Mouse (Mus musculus) adrenal gland, adult 8-10 months (tissue): ENCODE measurements around the gene Syndig1. TPM values are rescaled to one million over a fixed set of nuclear protein-coding genes. Genes with fewer than 3 reads are reported as not detected.

Experiments used
- DNase-seq: peaks from one replicate; pipeline ENCODE4 v3.0.0; 2022
- total RNA-seq, 4 experiments: library from RNA; stranded (reverse); gene quantifications; 2 replicates each; pipeline ENCODE4 v1.2.4; 2022

Gene Syndig1
- total RNA-seq, 4 experiments from 2014 or later, result 0.49 to 2.8 (median 1.5) TPM

GRCm38 (mm10) chr2:149983107-149983506 lies 154.1 kb downstream of the Syndig1 start:
- DNase-seq, result no peak

GRCm38 (mm10) chr2:149987610-149988009 lies 158.6 kb downstream of the Syndig1 start:
- DNase-seq, result no peak

- no peak for DNase-seq
These were observed 162.5 kb downstream of the Syndig1 start for GRCm38 (mm10) chr2:149991506-149991905.

- no peak for DNase-seq
These were observed 163.9 kb downstream of the Syndig1 start for GRCm38 (mm10) chr2:149992921-149993320.

- DNase-seq, result no peak
These were observed 167.5 kb downstream of the Syndig1 start for GRCm38 (mm10) chr2:149996382-149996964.

- DNase-seq, result no peak
These were observed 168.6 kb downstream of the Syndig1 start for GRCm38 (mm10) chr2:149997657-149998056.

- DNase-seq, result no peak
These were observed 169.5 kb downstream of the Syndig1 start for GRCm38 (mm10) chr2:149998373-149999108.

- DNase-seq, result no peak
These were observed 171.6 kb downstream of the Syndig1 start for GRCm38 (mm10) chr2:150000564-150000963.

- no peak for DNase-seq
These were observed 174.5 kb downstream of the Syndig1 start for GRCm38 (mm10) chr2:150003499-150003898.

- no peak for DNase-seq
These were observed 183.9 kb downstream of the Syndig1 start for GRCm38 (mm10) chr2:150012787-150013346.

GRCm38 (mm10) chr2:150013785-150014184 lies 184.8 kb downstream of the Syndig1 start:
- DNase-seq, result no peak

GRCm38 (mm10) chr2:150016303-150016702 lies 187.3 kb downstream of the Syndig1 start:
- DNase-seq, result no peak

- peak; percentile 67 for DNase-seq
These were observed 191.7 kb downstream of the Syndig1 start for GRCm38 (mm10) chr2:150020706-150021105.

GRCm38 (mm10) chr2:150023873-150024339 lies 194.9 kb downstream of the Syndig1 start:
- DNase-seq, result peak; percentile 24

- no peak for DNase-seq
These were observed 214.5 kb downstream of the Syndig1 start for GRCm38 (mm10) chr2:150043531-150043930.

Other genes starting within 250 kb of the Syndig1 start
- gene C530025M09Rik, start 2.0 kb downstream of the Syndig1 start, total RNA-seq, result not detected